Mouse (Mus musculus) heart, embryonic 14.5 days (tissue): Measurements from ENCODE around the gene Rexo1. TPM values are rescaled to one million over a fixed set of nuclear protein-coding genes. Genes with fewer than 3 reads are reported as not detected.

ENCODE experiments used
- ATAC-seq: fragments of 200-750 bp; cut with Nextera tagmentation; 2 replicates; pipeline ENCODE4 v1.8.0; 2017; ENCODE audit warnings: low read depth, moderate TSS enrichment; ENCODE audit not compliant: insufficient number of reproducible peaks, insufficient read depth, low FRiP score
- H3K27ac ChIP-seq, 2 experiments: fragments of 200-500 bp in 1 of 2; fragments of 300-500 bp in 1 of 2; sonication (generic) in 1 of 2; replicated peaks in 1 of 2; 2 replicates each; pipeline ENCODE4 v1.5.1; 2012 to 2014; ENCODE audit warnings: low read depth in 2 of 2, low read length in 2 of 2, control low read depth in 1 of 2, mild to moderate bottlenecking in 1 of 2, mixed read lengths in 1 of 2; ENCODE audit not compliant: control insufficient read depth in 1 of 2, insufficient read depth in 1 of 2
- H3K27me3 ChIP-seq: fragments of 300-500 bp; sonication (generic); 2 replicates; pipeline ENCODE4 v1.6.1; 2014; ENCODE audit warnings: mild to moderate bottlenecking, low read length, control low read depth; ENCODE audit not compliant: control insufficient read depth, insufficient read depth
- H3K36me3 ChIP-seq: fragments of 300-500 bp; sonication (generic); 2 replicates; pipeline ENCODE4 v1.6.1; 2014; ENCODE audit warnings: mild to moderate bottlenecking, control low read depth, low read length, mixed read lengths; ENCODE audit not compliant: control insufficient read depth, insufficient read depth
- H3K4me1 ChIP-seq, 2 experiments: fragments of 200-500 bp in 1 of 2; fragments of 300-500 bp in 1 of 2; sonication (generic) in 1 of 2; 2 replicates each; pipeline ENCODE4 v1.6.1; 2012 to 2014; ENCODE audit warnings: low read length in 2 of 2, control low read depth in 1 of 2, mixed read lengths in 1 of 2; ENCODE audit not compliant: control insufficient read depth in 2 of 2, insufficient read depth in 2 of 2
- H3K4me2 ChIP-seq: fragments of 300-500 bp; sonication (generic); 2 replicates; pipeline ENCODE4 v1.6.1; 2014; ENCODE audit warnings: mild to moderate bottlenecking, low read length
- H3K4me3 ChIP-seq, 2 experiments: fragments of 200-500 bp in 1 of 2; fragments of 300-500 bp in 1 of 2; sonication (generic) in 1 of 2; 2 replicates each; pipeline ENCODE4 v1.5.1; 2012 to 2014; ENCODE audit warnings: low read length in 2 of 2, mild to moderate bottlenecking in 2 of 2, control low read depth in 1 of 2, low read depth in 1 of 2, moderate library complexity in 1 of 2; ENCODE audit not compliant: control insufficient read depth in 1 of 2, insufficient read depth in 1 of 2
- H3K9ac ChIP-seq: fragments of 300-500 bp; sonication (generic); 2 replicates; pipeline ENCODE4 v1.6.1; 2014; ENCODE audit warnings: mild to moderate bottlenecking, low read length
- H3K9me3 ChIP-seq: fragments of 300-500 bp; sonication (generic); 2 replicates; pipeline ENCODE4 v1.6.1; 2016; ENCODE audit warnings: low read length, control low read depth; ENCODE audit not compliant: control insufficient read depth
- WGBS: fragments of 180-500 bp; shearing (Covaris S2); extraction: QIAGEN DNeasy Blood & Tissue Kit; methylation state at CpG from one replicate; pipeline ENCODE4 v1.1.7; 2014; 5-methylcytosine and 5-hydroxymethylcytosine counted together
- polyA plus RNA-seq: library from polyadenylated mRNA; unstranded; fragments of >200 nt; fragmentation: Nextera tagmentation; extraction: Ambion mirVana; gene quantifications from 2 replicates; pipeline ENCODE4 v1.2.1, GENCODE M21; 2014

Rexo1 gene
- polyA plus RNA-seq, 1 experiment from 2014 or later: 17.0 TPM

DNA sequence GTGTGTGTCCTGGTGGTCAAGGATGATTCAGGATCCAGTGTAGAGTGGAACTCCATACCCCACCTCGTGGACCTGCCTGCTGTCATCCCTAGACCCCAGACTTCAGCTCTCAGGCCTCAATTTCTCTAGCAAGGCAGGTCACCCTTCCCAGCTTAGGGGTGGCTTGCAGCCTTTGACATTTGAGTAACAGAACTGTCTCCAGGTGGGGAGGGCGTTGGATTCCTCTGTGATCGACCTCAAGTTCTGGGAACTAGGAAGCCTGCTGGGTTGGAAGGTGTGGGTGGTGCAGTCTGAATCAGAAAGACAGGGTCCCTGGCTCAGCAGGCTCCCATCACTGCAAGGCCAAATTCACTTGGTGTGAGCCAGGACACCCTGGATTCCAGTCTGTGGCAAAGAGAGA lies 13.5 kb upstream of the Rexo1 start:
- H3K9ac ChIP-seq: peak overlapping the region; percentile 87; the same call in 1 of the 2 replicates
- no peaks in the 10 kb centered on the region for H3K36me3 ChIP-seq
- H3K27me3 ChIP-seq: no peaks in the 10 kb centered on the region
- H3K4me3 ChIP-seq: no peak overlapping the region
- 78% methylated on average over 3 of the region's 3 CpGs for WGBS
- no peak for ATAC-seq
- H3K4me1 ChIP-seq: peaks cover 41 to 62% of the 10 kb centered on the region in 2 experiments
- no peaks in the 10 kb centered on the region for H3K9me3 ChIP-seq
- H3K4me2 ChIP-seq: peak overlapping the region; percentile 92; the same call in 1 of the 2 replicates
- no peak overlapping the region for H3K27ac ChIP-seq

DNA sequence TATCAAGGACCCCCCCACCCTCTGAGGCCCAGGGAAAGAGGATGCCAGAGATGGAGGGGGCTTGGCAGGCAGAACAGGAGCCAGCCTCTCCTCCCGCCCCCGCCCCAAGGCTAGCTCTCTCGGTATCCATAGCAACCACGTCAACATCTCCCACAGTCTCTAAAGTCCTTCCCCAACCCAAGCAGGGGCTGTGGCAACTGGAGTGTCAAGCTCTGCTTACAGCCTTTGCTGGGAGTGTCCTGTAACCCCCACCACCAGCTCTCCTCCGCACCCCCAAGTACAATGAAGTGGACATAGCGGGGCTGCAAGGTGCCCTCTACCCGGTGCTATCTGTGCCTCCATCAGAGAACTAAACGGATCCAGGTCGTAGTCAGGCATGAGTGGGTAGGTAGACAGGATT lies 12.6 kb upstream of the Rexo1 start:
- Histone ChIP-seq H3K4me1 (peaks cover 41 to 68% of the 10 kb centered on the region in 2 experiments), H3K27ac (no peak overlapping the region), H3K4me3 (no peak overlapping the region), H3K9me3 (no peaks in the 10 kb centered on the region), H3K36me3 (no peaks in the 10 kb centered on the region), H3K27me3 (no peaks in the 10 kb centered on the region), H3K4me2 (no peak overlapping the region), H3K9ac (0 out of 2 replicates have a peak overlapping the region, but pooled peaks have one; percentile 87)
- ATAC-seq: no peak
- 49% methylated on average over 9 of the region's 9 CpGs for WGBS

DNA sequence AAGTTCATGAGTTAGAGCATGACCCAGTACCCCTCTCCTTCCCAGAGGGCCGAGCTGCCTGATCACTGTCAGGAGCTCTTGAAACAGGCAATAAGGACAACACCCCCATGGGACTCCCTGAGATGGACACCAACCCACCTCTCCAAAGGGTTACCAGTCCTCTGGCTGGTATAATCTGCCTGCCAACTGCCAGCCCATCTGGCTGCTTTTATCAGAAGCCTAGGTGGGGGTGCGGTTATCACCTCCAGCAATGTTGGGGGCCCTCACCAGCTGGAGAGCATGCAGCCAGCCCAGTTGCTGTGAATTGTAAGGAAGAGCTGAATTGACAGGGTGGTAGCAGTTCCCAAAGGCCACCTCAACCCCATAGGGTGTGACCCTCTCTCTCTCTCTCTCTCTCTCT lies 11.1 kb upstream of the Rexo1 start:
- Histone ChIP-seq H3K4me1 (peaks cover 34 to 62% of the 10 kb centered on the region in 2 experiments), H3K4me2 (no peak overlapping the region), H3K9me3 (no peaks in the 10 kb centered on the region), H3K4me3 (no peak overlapping the region), H3K27me3 (no peaks in the 10 kb centered on the region), H3K27ac (no peak overlapping the region), H3K36me3 (peaks cover 12% of the 10 kb centered on the region; the same call in 1 of the 2 replicates), H3K9ac (no peak overlapping the region)
- whole genome bisulfite sequencing: 72% methylated on average over 2 of the region's 2 CpGs
- ATAC-seq: no peak

GRCm38 (mm10) chr10:80570871-80571836 lies 9.8 kb upstream of the Rexo1 start:
- no peak for ATAC-seq
- peaks cover 15% of the 10 kb centered on the region; the same call in 1 of the 2 replicates for H3K36me3 ChIP-seq
- H3K4me1 ChIP-seq: peaks cover 34 to 67% of the 10 kb centered on the region in 2 experiments
- H3K4me2 ChIP-seq: peak overlapping the region; percentile 59
- H3K27ac ChIP-seq: peak overlapping the region in 1 of 2 experiments; percentile 1; a peak in 1 of 4 replicates
- H3K9me3 ChIP-seq: no peaks in the 10 kb centered on the region
- H3K9ac ChIP-seq: peak overlapping the region; percentile 47; the same call in 1 of the 2 replicates
- peak overlapping the region; percentile 2 to 11; a peak in 2 of 4 replicates for H3K4me3 ChIP-seq
- H3K27me3 ChIP-seq: no peaks in the 10 kb centered on the region
- 22% methylated on average over 30 of the region's 30 CpGs for WGBS

DNA sequence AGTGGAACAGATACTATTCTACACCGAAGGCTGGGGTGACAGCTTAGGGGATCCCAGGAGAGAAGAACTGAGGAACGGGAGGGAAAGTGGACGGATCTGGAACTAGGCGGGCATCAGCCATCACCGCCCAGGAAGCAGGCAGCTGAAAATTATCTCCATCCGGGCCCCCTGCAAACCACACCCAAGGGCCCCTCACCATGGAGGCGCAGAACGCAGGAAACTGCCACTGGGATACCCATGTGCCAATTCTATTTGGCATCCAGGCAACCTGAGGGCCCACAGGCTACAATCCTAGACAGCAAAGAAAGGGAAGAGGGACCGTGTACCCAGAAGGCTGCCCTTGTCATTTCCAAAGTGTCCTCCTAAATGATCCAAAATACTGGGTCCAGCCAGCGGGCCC lies 9.1 kb upstream of the Rexo1 start:
- H3K36me3 ChIP-seq: peaks cover 19% of the 10 kb centered on the region; the same call in 1 of the 2 replicates
- no peak for ATAC-seq
- peaks cover 30 to 60% of the 10 kb centered on the region in 2 experiments for H3K4me1 ChIP-seq
- 85% methylated on average over 10 of the region's 10 CpGs for WGBS
- peak overlapping the region; percentile 47 for H3K9ac ChIP-seq
- H3K27ac ChIP-seq: no peak overlapping the region
- H3K27me3 ChIP-seq: no peaks in the 10 kb centered on the region
- H3K4me3 ChIP-seq: 0 out of 4 replicates have a peak overlapping the region, but pooled peaks of 1 of the 2 experiments have one; percentile 11
- no peaks in the 10 kb centered on the region for H3K9me3 ChIP-seq
- H3K4me2 ChIP-seq: peak overlapping the region; percentile 59

DNA sequence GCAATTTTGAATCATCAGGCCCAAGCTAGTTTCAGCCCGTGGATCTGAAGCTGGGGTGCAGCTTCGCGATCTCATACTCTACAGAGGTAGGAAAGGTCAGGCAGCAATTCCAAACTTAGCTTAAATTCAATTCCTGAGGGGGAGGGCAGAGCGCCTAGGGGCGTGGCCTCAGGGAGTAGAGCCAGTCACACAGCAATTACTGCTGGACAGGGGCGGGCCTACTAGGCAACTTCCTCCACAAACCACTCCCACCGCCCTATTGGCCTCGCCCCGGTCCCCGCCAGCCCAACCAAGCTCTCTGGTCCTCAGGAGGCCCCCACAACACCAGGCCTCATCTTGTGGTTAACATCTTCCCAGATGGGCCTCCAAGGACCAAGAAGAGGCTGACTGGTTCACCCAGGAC lies 8.3 kb upstream of the Rexo1 start:
- Histone ChIP-seq H3K4me2 (peak overlapping the region; percentile 47), H3K4me1 (peaks cover 28 to 54% of the 10 kb centered on the region in 2 experiments), H3K9me3 (no peaks in the 10 kb centered on the region), H3K36me3 (peaks cover 19% of the 10 kb centered on the region; the same call in 1 of the 2 replicates), H3K27ac (peak overlapping the region in 1 of 2 experiments; percentile 37; a peak in 2 of 4 replicates), H3K27me3 (no peaks in the 10 kb centered on the region), H3K9ac (peak overlapping the region; percentile 47), H3K4me3 (no peak overlapping the region; a peak in 1 of 4 replicates)
- WGBS: 39% methylated on average over 10 of the region's 10 CpGs
- ATAC-seq: peak; percentile 45; the same call in 1 of the 2 replicates

GRCm38 (mm10) chr10:80568876-80569275 lies 7.5 kb upstream of the Rexo1 start:
- no peaks in the 10 kb centered on the region for H3K27me3 ChIP-seq
- H3K9me3 ChIP-seq: no peaks in the 10 kb centered on the region
- no peak overlapping the region for H3K4me3 ChIP-seq
- no peak overlapping the region for H3K4me2 ChIP-seq
- ATAC-seq: no peak
- H3K27ac ChIP-seq: no peak overlapping the region
- H3K36me3 ChIP-seq: peaks cover 19% of the 10 kb centered on the region; the same call in 1 of the 2 replicates
- WGBS: 97% methylated on average over 29 of the region's 29 CpGs
- H3K4me1 ChIP-seq: peaks cover 24 to 47% of the 10 kb centered on the region in 2 experiments
- H3K9ac ChIP-seq: no peak overlapping the region
